In the genomic region with DNA sequence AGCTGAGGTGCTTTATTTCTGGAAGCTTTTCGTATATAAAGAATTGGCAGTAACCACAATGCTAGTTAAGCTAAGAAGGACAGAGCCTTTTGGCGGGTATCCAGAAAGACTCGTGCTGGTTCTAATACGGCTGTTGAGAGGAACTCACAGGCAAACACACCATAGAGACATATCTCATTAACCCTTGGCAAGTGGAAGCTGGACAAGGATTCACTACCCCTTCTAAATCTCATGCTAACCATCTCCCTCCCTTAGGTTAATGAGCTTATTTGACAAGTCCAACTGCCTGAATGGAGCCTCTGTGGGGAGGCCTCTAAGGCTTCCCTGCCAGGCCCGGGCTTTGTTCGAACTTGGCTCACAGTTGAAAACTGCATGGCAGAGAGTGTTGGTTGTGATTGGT, we compare ENCODE assay signal across 19 mouse cellular contexts. TPM values are rescaled to one million over a fixed set of nuclear protein-coding genes. Genes with fewer than 3 reads are reported as not detected.
DNase-seq lines count a peak whose midpoint lies in the region; ATAC-seq and TF ChIP-seq lines count a peak whose summit lies in the region.
"Had no signal": no experiment of that assay in that cellular context is flagged by ENCODE, and none has a peak within 500 bp of the region (broad histone marks: within the 10 kb centered on the region; RNA-seq: fewer than 3 reads in every experiment).

No protein-coding gene starts in this region.

- no peak overlapping the region for H3K9ac ChIP-seq in forebrain, embryonic 13.5 days
- H3K9ac ChIP-seq in forebrain, embryonic 11.5 days (ENCODE audit: low read length): no peak overlapping the region
- H3K9ac ChIP-seq in limb, embryonic 13.5 days: no peak overlapping the region
- no peak overlapping the region for H3K9ac ChIP-seq in forebrain, embryonic 15.5 days (replicated peaks)
- H3K9ac ChIP-seq in midbrain, postnatal 0 days (replicated peaks; ENCODE audit: low read length, poor library complexity, severe bottlenecking): no peak overlapping the region

- H3K27ac ChIP-seq in forebrain, embryonic 13.5 days: no peak overlapping the region
- H3K27ac ChIP-seq in forebrain, embryonic 11.5 days (ENCODE audit: low read depth, low read length): no peak overlapping the region
- H3K27ac ChIP-seq in limb, embryonic 13.5 days: no peak overlapping the region
- H3K27ac ChIP-seq in limb, embryonic 10.5 days: no peak overlapping the region
- peak overlapping the region; percentile 34; the same call in 1 of the 2 replicates for H3K27ac ChIP-seq in forebrain, embryonic 15.5 days (replicated peaks)
- H3K27ac ChIP-seq in midbrain, postnatal 0 days (ENCODE audit: low read depth, low read length): no peak overlapping the region
- H3K27ac ChIP-seq: left cerebral cortex, adult 2 months had no signal

- H3K4me3 ChIP-seq in forebrain, embryonic 13.5 days: no peak overlapping the region
- no peak overlapping the region for H3K4me3 ChIP-seq in forebrain, embryonic 11.5 days (ENCODE audit: low read depth, low read length)
- H3K4me3 ChIP-seq in limb, embryonic 13.5 days: no peak overlapping the region
- no peak overlapping the region for H3K4me3 ChIP-seq in limb, embryonic 10.5 days
- H3K4me3 ChIP-seq in forebrain, embryonic 15.5 days: no peak overlapping the region
- no peak overlapping the region for H3K4me3 ChIP-seq in midbrain, postnatal 0 days (ENCODE audit: low read depth, low read length)
- H3K4me3 ChIP-seq: left cerebral cortex, adult 2 months had no signal

- no peak overlapping the region for H3K4me2 ChIP-seq in forebrain, embryonic 13.5 days
- H3K4me2 ChIP-seq in forebrain, embryonic 11.5 days (ENCODE audit: low read depth, low read length, severe bottlenecking): no peak overlapping the region
- H3K4me2 ChIP-seq in limb, embryonic 13.5 days (replicated peaks): no peak overlapping the region
- no peak overlapping the region for H3K4me2 ChIP-seq in forebrain, embryonic 15.5 days (replicated peaks)
- no peak overlapping the region for H3K4me2 ChIP-seq in midbrain, postnatal 0 days (ENCODE audit: low read depth, low read length, poor library complexity, severe bottlenecking)

- peak; percentile 88 for ATAC-seq in forebrain, embryonic 13.5 days
- ATAC-seq in forebrain, embryonic 11.5 days (replicated peaks; ENCODE audit: low FRiP score): no peak
- peak; percentile 44; the same call in 1 of the 2 replicates for ATAC-seq in limb, embryonic 13.5 days (ENCODE audit: low FRiP score, low read depth)
- ATAC-seq in forebrain, embryonic 15.5 days (replicated peaks): peak; percentile 77
- ATAC-seq in midbrain, postnatal 0 days (ENCODE audit: low FRiP score): peak; percentile 53; the same call in 1 of the 2 replicates
- ATAC-seq: lung, postnatal 0 days had no signal

- no peaks in the 10 kb centered on the region for H3K9me3 ChIP-seq in forebrain, embryonic 13.5 days (replicated peaks)
- no peaks in the 10 kb centered on the region for H3K9me3 ChIP-seq in forebrain, embryonic 11.5 days (ENCODE audit: control insufficient read depth, low read length)
- no peaks in the 10 kb centered on the region for H3K9me3 ChIP-seq in limb, embryonic 13.5 days
- H3K9me3 ChIP-seq in limb, embryonic 10.5 days (replicated peaks): no peaks in the 10 kb centered on the region
- no peaks in the 10 kb centered on the region for H3K9me3 ChIP-seq in forebrain, embryonic 15.5 days
- no peaks in the 10 kb centered on the region for H3K9me3 ChIP-seq in midbrain, postnatal 0 days (ENCODE audit: low read length)
- H3K9me3 ChIP-seq: G1E had no signal

- no peak for DNase-seq in forebrain, embryonic 11.5 days (ENCODE audit: low spot score)
- DNase-seq in limb, embryonic 10.5 days (ENCODE audit: low spot score): no peak
- DNase-seq in midbrain, postnatal 0 days (ENCODE audit: low spot score): peak; percentile 74
- no peak for DNase-seq in spleen, postnatal 10 days (ENCODE audit: low spot score in 2 of 2)
- DNase-seq: adrenal gland, postnatal 36 days; thymus, postnatal 36 days had no signal

- no peaks in the 10 kb centered on the region for H3K36me3 ChIP-seq in forebrain, embryonic 13.5 days (ENCODE audit: poor library complexity, severe bottlenecking)
- no peaks in the 10 kb centered on the region for H3K36me3 ChIP-seq in forebrain, embryonic 11.5 days (ENCODE audit: control insufficient read depth, insufficient read depth, low read length)
- no peaks in the 10 kb centered on the region for H3K36me3 ChIP-seq in limb, embryonic 13.5 days
- H3K36me3 ChIP-seq in limb, embryonic 10.5 days: no peaks in the 10 kb centered on the region
- no peaks in the 10 kb centered on the region for H3K36me3 ChIP-seq in forebrain, embryonic 15.5 days
- H3K36me3 ChIP-seq in midbrain, postnatal 0 days (ENCODE audit: insufficient read depth, low read length): no peaks in the 10 kb centered on the region
- H3K36me3 ChIP-seq: G1E had no signal

- H3K4me1 ChIP-seq in forebrain, embryonic 13.5 days: peaks cover 20% of the 10 kb centered on the region; the same call in 1 of the 2 replicates
- peaks cover 4% of the 10 kb centered on the region; the same call in 1 of the 2 replicates for H3K4me1 ChIP-seq in forebrain, embryonic 11.5 days (replicated peaks; ENCODE audit: control insufficient read depth, insufficient read depth, low read length)
- 0 out of 2 replicates have a peak, but pooled peaks cover 3% of the 10 kb centered on the region for H3K4me1 ChIP-seq in limb, embryonic 13.5 days
- H3K4me1 ChIP-seq in limb, embryonic 10.5 days: peaks cover 3% of the 10 kb centered on the region; the same call in 1 of the 2 replicates
- H3K4me1 ChIP-seq in forebrain, embryonic 15.5 days: peaks cover 9% of the 10 kb centered on the region; the same call in 1 of the 2 replicates
- no peaks in the 10 kb centered on the region for H3K4me1 ChIP-seq in midbrain, postnatal 0 days (ENCODE audit: insufficient read depth, low read length)

- no peak for TF ChIP-seq CTCF in midbrain, postnatal 0 days (IDR thresholded peaks at IDR 0.05)

- WGBS in forebrain, embryonic 13.5 days: 37% methylated on average over 6 of the region's 6 CpGs
- WGBS in forebrain, embryonic 11.5 days: 79% methylated on average over 6 of the region's 6 CpGs
- 66% methylated on average over 6 of the region's 6 CpGs for WGBS in limb, embryonic 13.5 days
- 93% methylated on average over 6 of the region's 6 CpGs for WGBS in limb, embryonic 10.5 days
- WGBS in forebrain, embryonic 15.5 days: 38% methylated on average over 6 of the region's 6 CpGs
- 56% methylated on average over 6 of the region's 6 CpGs for WGBS in midbrain, postnatal 0 days

- no peaks in the 10 kb centered on the region for H3K27me3 ChIP-seq in forebrain, embryonic 13.5 days
- no peaks in the 10 kb centered on the region for H3K27me3 ChIP-seq in forebrain, embryonic 11.5 days (ENCODE audit: control insufficient read depth, insufficient read depth, low read length)
- no peaks in the 10 kb centered on the region for H3K27me3 ChIP-seq in limb, embryonic 13.5 days
- H3K27me3 ChIP-seq in limb, embryonic 10.5 days (ENCODE audit: low read depth, poor library complexity, severe bottlenecking): no peaks in the 10 kb centered on the region
- no peaks in the 10 kb centered on the region for H3K27me3 ChIP-seq in forebrain, embryonic 15.5 days
- H3K27me3 ChIP-seq in midbrain, postnatal 0 days (ENCODE audit: insufficient read depth, low read length): no peaks in the 10 kb centered on the region

RNA-seq across cellular contexts. Expression of gene Ppp1r17, which starts 10.0 kb away (rescaled TPM):
- 4.1 and 5.1 TPM in 2 replicates for polyA plus RNA-seq in forebrain, embryonic 13.5 days (2015; fragmentation: Nextera tagmentation; extraction: Ambion mirVana)
- 4.1 and 4.4 TPM in 2 replicates for polyA plus RNA-seq in forebrain, embryonic 11.5 days (2014; fragmentation: Nextera tagmentation; extraction: Ambion mirVana)
- polyA plus RNA-seq in limb, embryonic 13.5 days (2015; fragmentation: Nextera tagmentation; extraction: Ambion mirVana): 0.13 and 0.20 TPM in 2 replicates
- not detected in 2 replicates for polyA plus RNA-seq in limb, embryonic 10.5 days (2016; fragmentation: Nextera tagmentation; extraction: Ambion mirVana)
- 2.3 and 2.6 TPM in 2 replicates for polyA plus RNA-seq in forebrain, embryonic 15.5 days (2015; fragmentation: Nextera tagmentation; extraction: Ambion mirVana)
- 0.27 and 0.90 TPM in 2 replicates for total RNA-seq in midbrain, postnatal 0 days (2014; rRNA removed)
- 3.4 and 4.6 TPM in 2 replicates for polyA plus RNA-seq in midbrain, postnatal 0 days (2015; fragmentation: Nextera tagmentation; extraction: Ambion mirVana)
- total RNA-seq: G1E; granulocyte monocyte progenitor cell, adult 5-6 weeks; heart, postnatal 25 days; liver, adult 2 months; neutrophil, adult 5-6 weeks had no signal
- polyA plus RNA-seq: C2C12; G1E; kidney, adult 2 months; liver, adult 2 months; lung, postnatal 0 days; spleen, adult 2 months had no signal
